Mouse (Mus musculus): ENCODE results near the gene Gm11639.

DNA sequence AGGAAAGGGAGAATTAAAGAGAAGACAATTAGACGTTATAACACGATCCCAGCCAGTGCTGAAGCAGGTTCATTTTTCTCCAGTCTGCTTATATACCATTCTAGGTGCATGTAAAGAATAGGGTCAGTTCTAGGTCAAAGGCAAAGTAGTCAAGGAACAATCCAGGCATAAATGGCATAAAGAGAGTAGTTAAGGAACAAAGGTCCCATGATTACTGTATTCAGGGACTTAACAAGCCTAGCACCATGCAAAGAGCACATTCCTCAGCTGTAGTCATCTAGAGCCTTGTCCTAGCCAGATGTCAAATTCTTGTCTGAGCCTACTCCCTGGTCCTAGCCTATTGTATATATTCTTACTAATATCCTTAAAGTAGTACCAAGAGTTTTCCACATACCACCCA lies 259.2 kb downstream of the Gm11639 start:
- no peak for TF ChIP-seq CTCF (IDR thresholded peaks at IDR 0.05)
- no peak for TF ChIP-seq EP300 (IDR thresholded peaks at IDR 0.05; ENCODE audit: insufficient read depth, low read depth, low read length)
